Mouse (Mus musculus) kidney, adult 2 months (tissue): ENCODE measurements around the gene Sap30l. TPM values are rescaled to one million over a fixed set of nuclear protein-coding genes. Genes with fewer than 3 reads are reported as not detected.

ENCODE experiments used
- DNase-seq: peaks from one replicate; pipeline ENCODE4 v3.0.0; 2021
- H3K27ac ChIP-seq: fragments of 200-500 bp; 2 replicates; pipeline ENCODE4 v1.5.1; 2012; ENCODE audit warnings: low read depth, low read length, control low read depth, inconsistent platforms; ENCODE audit not compliant: insufficient read depth
- H3K27me3 ChIP-seq: fragments of 200-500 bp; replicated peaks from 2 replicates; pipeline ENCODE4 v1.6.1; 2012; ENCODE audit warnings: mild to moderate bottlenecking, moderate library complexity, low read length, inconsistent platforms; ENCODE audit not compliant: control insufficient read depth, insufficient read depth
- H3K36me3 ChIP-seq: fragments of 200-500 bp; 2 replicates; pipeline ENCODE4 v1.6.1; 2012; ENCODE audit warnings: mild to moderate bottlenecking, moderate library complexity, low read length, inconsistent platforms; ENCODE audit not compliant: control insufficient read depth, insufficient read depth
- H3K4me1 ChIP-seq: fragments of 200-500 bp; 2 replicates; pipeline ENCODE4 v1.6.1; 2011; ENCODE audit warnings: low read length; ENCODE audit not compliant: control insufficient read depth, insufficient read depth
- H3K4me3 ChIP-seq: fragments of 200-500 bp; 2 replicates; pipeline ENCODE4 v1.5.1; 2011; ENCODE audit warnings: mild to moderate bottlenecking, low read depth, low read length, control low read depth; ENCODE audit not compliant: insufficient read depth
- CTCF ChIP-seq: fragments of 200-500 bp; conservative IDR thresholded peaks from 2 replicates; pipeline ENCODE4 v1.5.1; 2011; ENCODE audit warnings: low read depth, mild to moderate bottlenecking, control low read depth, low read length, moderate library complexity, mixed read lengths; ENCODE audit not compliant: insufficient read depth, insufficient read length
- POLR2A ChIP-seq: fragments of 200-500 bp; IDR thresholded peaks from one replicate; pipeline ENCODE4 v1.6.1; 2011; ENCODE audit warnings: low read depth, low read length, control low read depth
- WGBS: fragments of 180-500 bp; shearing (Covaris S2); methylation state at CpG from one replicate; pipeline ENCODE4 v1.1.7; 2018; 5-methylcytosine and 5-hydroxymethylcytosine counted together
- polyA plus RNA-seq: library from polyadenylated mRNA; depleted of rRNA; stranded (reverse); fragments of >200 nt; gene quantifications from 2 replicates; pipeline ENCODE4 v1.2.3, GENCODE M21; 2012

Gene Sap30l
- polyA plus RNA-seq, 1 experiment: 37.9 TPM

GRCm38 (mm10) chr11:57767171-57767570 is 34.3 kb upstream of the Sap30l start:
- Histone ChIP-seq H3K27ac (no peak overlapping the region), H3K4me3 (no peak overlapping the region), H3K36me3 (no peaks in the 10 kb centered on the region), H3K27me3 (no peaks in the 10 kb centered on the region), H3K4me1 (peaks cover 3% of the 10 kb centered on the region; the same call in 1 of the 2 replicates)
- TF ChIP-seq CTCF (no peak), POLR2A (no peak)
- peak; percentile 59 for DNase-seq
- WGBS: 39% methylated on average over 6 of the region's 6 CpGs

- WGBS: 91% methylated on average over 5 of the region's 5 CpGs
- Histone ChIP-seq H3K36me3 (no peaks in the 10 kb centered on the region), H3K27ac (no peak overlapping the region), H3K4me3 (no peak overlapping the region), H3K27me3 (no peaks in the 10 kb centered on the region), H3K4me1 (peaks cover 3% of the 10 kb centered on the region; the same call in 1 of the 2 replicates)
- TF ChIP-seq POLR2A (no peak), CTCF (no peak)
- DNase-seq: no peak
These were observed 30.7 kb upstream of the Sap30l start for GRCm38 (mm10) chr11:57770776-57771175.

- Histone ChIP-seq H3K4me3 (no peak overlapping the region), H3K27ac (no peak overlapping the region), H3K36me3 (no peaks in the 10 kb centered on the region), H3K4me1 (peaks cover under 1% of the 10 kb centered on the region; the same call in 1 of the 2 replicates), H3K27me3 (no peaks in the 10 kb centered on the region)
- no peak for TF ChIP-seq POLR2A
- TF ChIP-seq CTCF: no peak
- 91% methylated on average over 8 of the region's 8 CpGs for WGBS
- no peak for DNase-seq
These were observed 29.8 kb upstream of the Sap30l start for GRCm38 (mm10) chr11:57771676-57772075.

- Histone ChIP-seq H3K36me3 (no peaks in the 10 kb centered on the region), H3K4me1 (no peaks in the 10 kb centered on the region), H3K27ac (no peak overlapping the region), H3K27me3 (no peaks in the 10 kb centered on the region), H3K4me3 (no peak overlapping the region)
- TF ChIP-seq CTCF: no peak
- WGBS: 40% methylated on average over 13 of the region's 13 CpGs
- DNase-seq: no peak
These were observed 28.0 kb upstream of the Sap30l start for GRCm38 (mm10) chr11:57773479-57773878.

- WGBS: 25% methylated on average over 4 of the region's 4 CpGs
- Histone ChIP-seq H3K4me1 (no peaks in the 10 kb centered on the region), H3K4me3 (no peak overlapping the region), H3K27me3 (no peaks in the 10 kb centered on the region), H3K36me3 (no peaks in the 10 kb centered on the region), H3K27ac (no peak overlapping the region)
- TF ChIP-seq POLR2A: no peak
- TF ChIP-seq CTCF: no peak
- DNase-seq: no peak
These were observed 27.5 kb upstream of the Sap30l start for GRCm38 (mm10) chr11:57773936-57774335.

GRCm38 (mm10) chr11:57775868-57776267 is 25.6 kb upstream of the Sap30l start:
- Histone ChIP-seq H3K36me3 (no peaks in the 10 kb centered on the region), H3K4me1 (no peaks in the 10 kb centered on the region), H3K27ac (no peak overlapping the region), H3K4me3 (no peak overlapping the region), H3K27me3 (no peaks in the 10 kb centered on the region)
- no peak for TF ChIP-seq POLR2A
- TF ChIP-seq CTCF: no peak
- no peak for DNase-seq
- WGBS: 79% methylated on average over 6 of the region's 6 CpGs

- no peaks in the 10 kb centered on the region for H3K27me3 ChIP-seq
- H3K4me3 ChIP-seq: no peak overlapping the region
- H3K36me3 ChIP-seq: no peaks in the 10 kb centered on the region
- H3K4me1 ChIP-seq: no peaks in the 10 kb centered on the region
- H3K27ac ChIP-seq: no peak overlapping the region
- WGBS: 90% methylated on average over 3 of the region's 3 CpGs
- TF ChIP-seq CTCF (no peak), POLR2A (no peak)
- DNase-seq: no peak
These were observed 24.9 kb upstream of the Sap30l start for GRCm38 (mm10) chr11:57776546-57776945.

- Histone ChIP-seq H3K36me3 (no peaks in the 10 kb centered on the region), H3K4me1 (no peaks in the 10 kb centered on the region), H3K27ac (no peak overlapping the region), H3K4me3 (no peak overlapping the region), H3K27me3 (no peaks in the 10 kb centered on the region)
- WGBS: 33% methylated on average over 5 of the region's 5 CpGs
- DNase-seq: peak; percentile 48
- no peak for TF ChIP-seq POLR2A
- TF ChIP-seq CTCF: peak; percentile 93
These were observed 23.1 kb upstream of the Sap30l start for GRCm38 (mm10) chr11:57778349-57778748.
